Mouse (Mus musculus) embryo, embryonic 11 days (tissue): ENCODE results near the gene Ehmt1.

Source experiments
- DNase-seq: peaks from one replicate; pipeline ENCODE4 v3.0.0-alpha.2; 2015

Gene Ehmt1

GRCm38 (mm10) chr2:24910481-24910880, 8.9 kb downstream of the Ehmt1 start:
- DNase-seq: no peak

GRCm38 (mm10) chr2:24905653-24906155, 13.7 kb downstream of the Ehmt1 start:
- DNase-seq: no peak

- peak; percentile 43 for DNase-seq
Observed at GRCm38 (mm10) chr2:24904823-24905652, 14.4 kb downstream of the Ehmt1 start.

GRCm38 (mm10) chr2:24902999-24903398, 16.4 kb downstream of the Ehmt1 start:
- no peak for DNase-seq

- DNase-seq: no peak
Observed at GRCm38 (mm10) chr2:24901055-24901454, 18.4 kb downstream of the Ehmt1 start.

- no peak for DNase-seq
Observed at GRCm38 (mm10) chr2:24899292-24899691, 20.1 kb downstream of the Ehmt1 start.

GRCm38 (mm10) chr2:24896761-24897160, 22.7 kb downstream of the Ehmt1 start:
- DNase-seq: no peak

- no peak for DNase-seq
Observed at GRCm38 (mm10) chr2:24894211-24894610, 25.2 kb downstream of the Ehmt1 start.

GRCm38 (mm10) chr2:24892318-24892717, 27.1 kb downstream of the Ehmt1 start:
- no peak for DNase-seq

- no peak for DNase-seq
Observed at GRCm38 (mm10) chr2:24890541-24891447, 28.6 kb downstream of the Ehmt1 start.

- peak; percentile 7 for DNase-seq
Observed at GRCm38 (mm10) chr2:24888895-24889294, 30.5 kb downstream of the Ehmt1 start.

- DNase-seq: no peak
Observed at GRCm38 (mm10) chr2:24880686-24881085, 38.7 kb downstream of the Ehmt1 start.

GRCm38 (mm10) chr2:24870952-24871351, 48.5 kb downstream of the Ehmt1 start:
- DNase-seq: no peak

- DNase-seq: peak; percentile 12
Observed at GRCm38 (mm10) chr2:24863010-24863409, 56.4 kb downstream of the Ehmt1 start.

GRCm38 (mm10) chr2:24852408-24852807, 67.0 kb downstream of the Ehmt1 start:
- DNase-seq: peak; percentile 40

GRCm38 (mm10) chr2:24846557-24846956, 72.9 kb downstream of the Ehmt1 start:
- no peak for DNase-seq

- no peak for DNase-seq
Observed at GRCm38 (mm10) chr2:24845256-24845655, 74.2 kb downstream of the Ehmt1 start.

GRCm38 (mm10) chr2:24830614-24831013, 88.8 kb downstream of the Ehmt1 start:
- no peak for DNase-seq

GRCm38 (mm10) chr2:24809746-24810145, 109.7 kb downstream of the Ehmt1 start:
- DNase-seq: no peak

- no peak for DNase-seq
Observed at GRCm38 (mm10) chr2:24807691-24808090, 111.7 kb downstream of the Ehmt1 start.

GRCm38 (mm10) chr2:24807036-24807435, 112.4 kb downstream of the Ehmt1 start:
- no peak for DNase-seq

- DNase-seq: no peak
Observed at GRCm38 (mm10) chr2:24806143-24806542, 113.3 kb downstream of the Ehmt1 start.

GRCm38 (mm10) chr2:24805621-24806020, 113.8 kb downstream of the Ehmt1 start:
- no peak for DNase-seq
